Mouse (Mus musculus): ENCODE data around the gene Elf4. TPM values are rescaled to one million over a fixed set of nuclear protein-coding genes. Genes with fewer than 3 reads are reported as not detected.

The Elf4 gene
- 12.4 and 20.4 TPM in 2 replicates for polyA plus RNA-seq (2011; ENCODE audit: insufficient read depth, insufficient read length, low replicate concordance, missing spikeins)

- H3K27ac ChIP-seq (ENCODE audit: control insufficient read depth, insufficient read depth, low read depth, low read length, poor library complexity) = peak within 1 kb of the TSS; percentile 49
- no peaks in the 10 kb centered on the region; the same call in 1 of the 2 replicates for H3K4me1 ChIP-seq (ENCODE audit: control insufficient read depth, insufficient read depth, low read length)
- H3K4me3 ChIP-seq (replicated peaks; ENCODE audit: control insufficient read depth, low read depth, low read length) = peak within 1 kb of the TSS; percentile 56
- 20% methylated on average over 38 of the region's 38 CpGs for WGBS
- no peak for TF ChIP-seq POLR2A (IDR thresholded peaks at IDR 0.05; ENCODE audit: borderline replicate concordance, control insufficient read depth, low read depth, low read length)
- peak; percentile 80 for TF ChIP-seq CTCF (IDR thresholded peaks at IDR 0.05; ENCODE audit: control insufficient read depth, insufficient read depth, low read length)
These were observed at the start of gene Elf4 for GRCm38 (mm10) chrX:48462754-48463507. Gene Elf4 (minus strand): TSS chrX:48463132.

GRCm38 (mm10) chrX:48493763-48494162 lies 30.8 kb upstream of the Elf4 start:
- no peak overlapping the region for H3K27ac ChIP-seq (ENCODE audit: control insufficient read depth, insufficient read depth, low read depth, low read length, poor library complexity)
- no peak for TF ChIP-seq POLR2A (IDR thresholded peaks at IDR 0.05; ENCODE audit: borderline replicate concordance, control insufficient read depth, low read depth, low read length)
- TF ChIP-seq CTCF (IDR thresholded peaks at IDR 0.05; ENCODE audit: control insufficient read depth, insufficient read depth, low read length) = no peak
- 62% methylated on average over 8 of the region's 8 CpGs for WGBS
- H3K4me3 ChIP-seq (replicated peaks; ENCODE audit: control insufficient read depth, low read depth, low read length) = no peak overlapping the region
- no peaks in the 10 kb centered on the region for H3K4me1 ChIP-seq (ENCODE audit: control insufficient read depth, insufficient read depth, low read length)

DNA sequence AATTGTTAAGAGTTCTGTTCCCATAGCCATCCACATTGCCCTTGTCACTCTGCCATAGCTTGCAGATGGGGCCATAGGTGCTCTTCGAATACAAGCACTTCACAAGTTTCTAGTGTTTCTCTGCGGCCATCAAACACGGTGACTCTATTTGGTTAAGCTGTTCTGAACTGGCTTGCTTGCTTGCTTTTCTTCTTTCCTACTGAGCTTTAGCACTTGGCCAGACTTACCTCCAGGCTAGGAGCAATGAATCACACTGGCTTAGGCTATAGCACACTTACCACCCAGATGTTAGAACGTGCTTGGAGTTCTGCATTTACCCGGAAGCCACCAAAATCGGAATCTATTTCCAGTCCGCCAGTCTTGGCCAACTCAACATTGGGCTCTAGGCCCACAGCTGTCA lies 18.8 kb upstream of the Elf4 start:
- H3K4me1 ChIP-seq (ENCODE audit: control insufficient read depth, insufficient read depth, low read length) = no peaks in the 10 kb centered on the region
- TF ChIP-seq POLR2A (IDR thresholded peaks at IDR 0.05; ENCODE audit: borderline replicate concordance, control insufficient read depth, low read depth, low read length) (no peak), CTCF (IDR thresholded peaks at IDR 0.05; ENCODE audit: control insufficient read depth, insufficient read depth, low read length) (no peak)
- no peak overlapping the region for H3K27ac ChIP-seq (ENCODE audit: control insufficient read depth, insufficient read depth, low read depth, low read length, poor library complexity)
- WGBS = 81% methylated on average over 7 of the region's 7 CpGs
- H3K4me3 ChIP-seq (replicated peaks; ENCODE audit: control insufficient read depth, low read depth, low read length) = no peak overlapping the region

DNA sequence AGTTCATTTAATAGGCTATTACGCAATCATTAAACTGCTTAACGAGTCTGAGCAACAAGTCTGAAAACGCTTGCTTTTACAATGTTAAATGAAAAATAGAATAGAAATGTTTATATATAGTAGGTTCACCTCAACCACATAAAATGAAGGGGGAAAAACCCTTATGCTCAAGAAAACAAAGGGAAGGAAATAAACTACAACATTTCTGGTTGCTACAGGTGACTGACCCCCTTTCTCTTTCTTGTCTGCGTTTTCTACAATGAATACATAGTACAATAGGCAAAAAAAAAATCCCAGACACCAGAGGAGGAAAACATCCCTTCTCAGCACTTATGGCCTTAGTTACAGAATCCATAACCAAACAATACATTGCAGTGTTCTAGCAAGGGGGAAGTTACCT lies 18.2 kb upstream of the Elf4 start:
- 54% methylated on average over 4 of the region's 4 CpGs for WGBS
- no peak for TF ChIP-seq CTCF (IDR thresholded peaks at IDR 0.05; ENCODE audit: control insufficient read depth, insufficient read depth, low read length)
- TF ChIP-seq POLR2A (IDR thresholded peaks at IDR 0.05; ENCODE audit: borderline replicate concordance, control insufficient read depth, low read depth, low read length) = no peak
- Histone ChIP-seq H3K27ac (ENCODE audit: control insufficient read depth, insufficient read depth, low read depth, low read length, poor library complexity) (no peak overlapping the region), H3K4me3 (replicated peaks; ENCODE audit: control insufficient read depth, low read depth, low read length) (no peak overlapping the region), H3K4me1 (ENCODE audit: control insufficient read depth, insufficient read depth, low read length) (no peaks in the 10 kb centered on the region)

DNA sequence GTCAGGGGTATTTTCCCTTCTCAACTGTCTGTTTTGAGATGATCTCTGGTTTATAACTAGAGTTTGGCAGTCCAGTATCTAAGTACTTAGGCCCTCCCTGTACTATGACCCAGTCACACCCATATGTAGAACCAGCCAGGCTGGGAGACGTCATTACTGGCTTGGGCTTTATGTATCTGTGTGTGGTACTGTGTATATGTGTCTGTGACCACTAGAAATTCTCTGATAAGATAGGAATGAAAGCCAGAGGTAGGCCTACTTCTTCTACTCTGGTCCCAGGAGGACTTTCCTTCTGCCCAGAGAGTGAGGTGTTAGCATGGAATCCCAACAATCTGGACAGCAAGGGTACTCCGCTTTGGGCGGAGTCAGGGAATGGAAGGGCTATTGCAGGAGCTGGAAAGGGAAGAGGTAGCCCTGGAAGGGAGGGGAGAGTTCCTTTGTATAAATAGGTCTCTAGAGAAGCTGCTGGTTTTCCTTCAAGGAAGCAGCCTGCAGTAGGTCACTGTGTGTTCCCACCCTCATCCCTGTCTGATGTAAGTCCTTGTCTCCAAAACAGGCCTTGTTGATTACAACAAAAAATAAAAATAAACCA lies 4.5 kb upstream of the Elf4 start:
- no peak for TF ChIP-seq POLR2A (IDR thresholded peaks at IDR 0.05; ENCODE audit: borderline replicate concordance, control insufficient read depth, low read depth, low read length)
- TF ChIP-seq CTCF (IDR thresholded peaks at IDR 0.05; ENCODE audit: control insufficient read depth, insufficient read depth, low read length) = no peak
- 79% methylated on average over 3 of the region's 3 CpGs for whole genome bisulfite sequencing
- Histone ChIP-seq H3K4me1 (ENCODE audit: control insufficient read depth, insufficient read depth, low read length) (no peaks in the 10 kb centered on the region), H3K4me3 (replicated peaks; ENCODE audit: control insufficient read depth, low read depth, low read length) (no peak overlapping the region), H3K27ac (ENCODE audit: control insufficient read depth, insufficient read depth, low read depth, low read length, poor library complexity) (no peak overlapping the region)

GRCm38 (mm10) chrX:48466174-48466573 lies 3.2 kb upstream of the Elf4 start:
- Histone ChIP-seq H3K4me1 (ENCODE audit: control insufficient read depth, insufficient read depth, low read length) (no peaks in the 10 kb centered on the region; the same call in 1 of the 2 replicates), H3K27ac (ENCODE audit: control insufficient read depth, insufficient read depth, low read depth, low read length, poor library complexity) (no peak overlapping the region), H3K4me3 (replicated peaks; ENCODE audit: control insufficient read depth, low read depth, low read length) (no peak overlapping the region)
- TF ChIP-seq CTCF (IDR thresholded peaks at IDR 0.05; ENCODE audit: control insufficient read depth, insufficient read depth, low read length) (no peak), POLR2A (IDR thresholded peaks at IDR 0.05; ENCODE audit: borderline replicate concordance, control insufficient read depth, low read depth, low read length) (no peak)
- 52% methylated on average over 2 of the region's 2 CpGs for WGBS

- 82% methylated on average over 6 of the region's 6 CpGs for WGBS
- TF ChIP-seq CTCF (IDR thresholded peaks at IDR 0.05; ENCODE audit: control insufficient read depth, insufficient read depth, low read length) = no peak
- TF ChIP-seq POLR2A (IDR thresholded peaks at IDR 0.05; ENCODE audit: borderline replicate concordance, control insufficient read depth, low read depth, low read length) = no peak
- no peak overlapping the region for H3K4me3 ChIP-seq (replicated peaks; ENCODE audit: control insufficient read depth, low read depth, low read length)
- no peak overlapping the region for H3K27ac ChIP-seq (ENCODE audit: control insufficient read depth, insufficient read depth, low read depth, low read length, poor library complexity)
- H3K4me1 ChIP-seq (ENCODE audit: control insufficient read depth, insufficient read depth, low read length) = no peaks in the 10 kb centered on the region; the same call in 1 of the 2 replicates
These were observed 1.5 kb upstream of the Elf4 start for GRCm38 (mm10) chrX:48464436-48464835.

GRCm38 (mm10) chrX:48463636-48464035 lies 704 bp upstream of the Elf4 start:
- Histone ChIP-seq H3K27ac (ENCODE audit: control insufficient read depth, insufficient read depth, low read depth, low read length, poor library complexity) (no peak overlapping the region), H3K4me3 (replicated peaks; ENCODE audit: control insufficient read depth, low read depth, low read length) (no peak overlapping the region)
- TF ChIP-seq CTCF (IDR thresholded peaks at IDR 0.05; ENCODE audit: control insufficient read depth, insufficient read depth, low read length) = no peak
- TF ChIP-seq POLR2A (IDR thresholded peaks at IDR 0.05; ENCODE audit: borderline replicate concordance, control insufficient read depth, low read depth, low read length) = no peak

More at GRCm38 (mm10) chrX:48463636-48464035, 704 bp upstream of the Elf4 start:
- H3K4me1 ChIP-seq (ENCODE audit: control insufficient read depth, insufficient read depth, low read length) = no peaks in the 10 kb centered on the region; the same call in 1 of the 2 replicates
- WGBS = 59% methylated on average over 4 of the region's 4 CpGs
